ENCODE assay signal across 14 mouse cellular contexts in the genomic region with DNA sequence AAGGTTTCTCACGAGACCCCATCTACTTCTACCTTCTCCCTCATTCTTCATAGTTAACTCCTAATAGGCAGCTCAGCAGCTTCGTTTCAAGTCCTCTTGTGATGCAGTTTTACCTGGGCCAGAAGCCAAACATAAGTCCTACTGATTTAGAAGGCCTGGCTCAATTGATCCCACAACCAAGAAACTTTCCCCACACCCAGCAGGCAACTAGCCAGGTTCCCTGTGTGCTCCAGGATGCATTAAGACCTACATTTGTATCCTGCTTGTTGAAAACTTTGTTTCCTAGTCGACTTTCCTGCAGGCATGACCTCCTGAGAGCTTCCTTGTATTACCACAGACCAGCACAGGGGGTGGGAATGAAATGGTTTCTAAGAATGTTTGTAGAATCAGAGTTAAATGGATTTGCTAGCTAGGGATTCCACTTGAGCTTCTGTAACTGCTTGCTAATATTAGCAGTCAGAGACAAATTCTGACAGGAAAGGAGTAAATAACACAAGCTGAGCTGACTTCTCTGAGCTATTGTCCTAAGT.
DNase-seq lines count a peak whose midpoint lies in the region; ATAC-seq and TF ChIP-seq lines count a peak whose summit lies in the region.
"Had no signal": no experiment of that assay in that cellular context is flagged by ENCODE, and none has a peak within 500 bp of the region (broad histone marks: within the 10 kb centered on the region; RNA-seq: fewer than 3 reads in every experiment).

No protein-coding gene starts in this region.

- peak; percentile 40 for TF ChIP-seq EP300 in stomach, postnatal 0 days (optimal IDR thresholded peaks at IDR 0.05)

- no peaks in the 10 kb centered on the region for H3K36me3 ChIP-seq in lung, embryonic 15.5 days
- H3K36me3 ChIP-seq in stomach, postnatal 0 days (ENCODE audit: control insufficient read depth, insufficient read depth, low read length) = no peaks in the 10 kb centered on the region

- peak; percentile 11 to 23 for DNase-seq in adrenal gland, postnatal 36 days
- no peak for DNase-seq in adrenal gland, adult 18-20 months (ENCODE audit: low spot score in 2 of 2)
- DNase-seq in lung, postnatal 25 days (ENCODE audit: low spot score) = no peak
- DNase-seq in kidney, postnatal 4 days = peak; percentile 61 to 71
- DNase-seq in stomach, postnatal 0 days (ENCODE audit: low spot score) = peak; percentile 29
- no peak for DNase-seq in right cerebral cortex, postnatal 36 days (ENCODE audit: low spot score in 2 of 2)
- DNase-seq: adrenal gland, adult 2 months; cerebellum, adult 2 months; forebrain, postnatal 0 days; left cerebral cortex, postnatal 4 days; retina, postnatal 1 day had no signal

- no peak overlapping the region for H3K4me3 ChIP-seq in lung, embryonic 15.5 days
- no peak overlapping the region for H3K4me3 ChIP-seq in stomach, postnatal 0 days (ENCODE audit: low read depth, low read length)

- peaks cover 50% of the 10 kb centered on the region for H3K4me1 ChIP-seq in lung, embryonic 15.5 days
- no peaks in the 10 kb centered on the region for H3K4me1 ChIP-seq in stomach, postnatal 0 days (replicated peaks; ENCODE audit: control insufficient read depth, insufficient read depth)

- 13% methylated on average over 3 of the region's 3 CpGs for WGBS in lung, embryonic 15.5 days
- WGBS in stomach, postnatal 0 days = 31% methylated on average over 3 of the region's 3 CpGs

- no peak overlapping the region for H3K4me2 ChIP-seq in lung, embryonic 15.5 days
- H3K4me2 ChIP-seq in stomach, postnatal 0 days (replicated peaks; ENCODE audit: low read depth) = no peak overlapping the region

- H3K27me3 ChIP-seq in lung, embryonic 15.5 days = no peaks in the 10 kb centered on the region
- no peaks in the 10 kb centered on the region for H3K27me3 ChIP-seq in stomach, postnatal 0 days (ENCODE audit: control insufficient read depth, insufficient read depth, low read length)

- TF ChIP-seq CTCF in stomach, postnatal 0 days (IDR thresholded peaks at IDR 0.05; ENCODE audit: low read depth) = no peak

- H3K9me3 ChIP-seq in lung, embryonic 15.5 days = no peaks in the 10 kb centered on the region
- no peaks in the 10 kb centered on the region for H3K9me3 ChIP-seq in stomach, postnatal 0 days (ENCODE audit: control insufficient read depth, low read length)
- H3K9me3 ChIP-seq: G1E had no signal

- no peak overlapping the region for H3K9ac ChIP-seq in lung, embryonic 15.5 days
- H3K9ac ChIP-seq in stomach, postnatal 0 days (ENCODE audit: low read length) = no peak overlapping the region
- H3K9ac ChIP-seq: forebrain, postnatal 0 days had no signal

- peak; percentile 60; the same call in 1 of the 2 replicates for ATAC-seq in lung, embryonic 15.5 days (ENCODE audit: borderline replicate concordance, extremely low read depth, low FRiP score, low TSS enrichment)
- no peak for ATAC-seq in stomach, postnatal 0 days (ENCODE audit: low FRiP score, low TSS enrichment)
- ATAC-seq in activated CD4-positive, CD25-positive, alpha-beta regulatory T cell, adult 4 months = no peak
- ATAC-seq: forebrain, postnatal 0 days had no signal

- H3K27ac ChIP-seq in lung, embryonic 15.5 days = peak overlapping the region; percentile 81
- no peak overlapping the region; the same call in 1 of the 2 replicates for H3K27ac ChIP-seq in stomach, postnatal 0 days (replicated peaks)

Comparison
In these comparisons a context has a peak if more than half of its experiments do, and no peak if none do; other contexts are left out.
1. DNase-seq: peak in adrenal gland, postnatal 36 days (2 of 2), kidney, postnatal 4 days (2 of 2) and stomach, postnatal 0 days (single experiment); none in adrenal gland, adult 18-20 months (0 of 2), lung, postnatal 25 days (single experiment) and right cerebral cortex, postnatal 36 days (0 of 2).